Mouse (Mus musculus): Measurements from ENCODE around the gene Rab11a. TPM values are rescaled to one million over a fixed set of nuclear protein-coding genes. Genes with fewer than 3 reads are reported as not detected.

Gene Rab11a
- polyA plus RNA-seq, 2 experiments: 243 to 434 TPM

- Histone ChIP-seq H3K27me3 (ENCODE audit: control insufficient read depth, insufficient read depth, low read length) (no peaks in the 10 kb centered on the region), H3K4me3 (replicated peaks; ENCODE audit: low read length) (no peak overlapping the region), H3K36me3 (ENCODE audit: control insufficient read depth, insufficient read depth, low read length) (peaks cover 9% of the 10 kb centered on the region; the same call in 1 of the 2 replicates), H3K4me1 (ENCODE audit: control insufficient read depth, insufficient read depth, low read length) (no peaks in the 10 kb centered on the region), H3K4me2 (replicated peaks; ENCODE audit: low read depth, low read length, severe bottlenecking) (no peak overlapping the region), H3K9ac (ENCODE audit: low read depth, low read length, severe bottlenecking) (no peak overlapping the region), H3K27ac (replicated peaks; ENCODE audit: low read depth, low read length) (no peak overlapping the region), H3K9me3 (ENCODE audit: control insufficient read depth, low read length) (no peaks in the 10 kb centered on the region)
- ATAC-seq (ENCODE audit: low FRiP score, low read depth): no peak
- no peak for DNase-seq (ENCODE audit: low spot score)
- no peak for TF ChIP-seq POLR2A (IDR thresholded peaks at IDR 0.05; ENCODE audit: borderline replicate concordance, extremely low read depth, insufficient read depth, insufficient read length)
- 83% methylated on average over 1 of the region's 1 CpGs for WGBS
These were observed 42.3 kb downstream of the Rab11a start for GRCm38 (mm10) chr9:64695266-64695665.

- Histone ChIP-seq H3K4me2 (replicated peaks; ENCODE audit: low read depth, low read length, severe bottlenecking) (no peak overlapping the region), H3K27ac (replicated peaks; ENCODE audit: low read depth, low read length) (no peak overlapping the region), H3K36me3 (ENCODE audit: control insufficient read depth, insufficient read depth, low read length) (peaks cover 9% of the 10 kb centered on the region; the same call in 1 of the 2 replicates), H3K9me3 (ENCODE audit: control insufficient read depth, low read length) (no peaks in the 10 kb centered on the region), H3K4me1 (ENCODE audit: control insufficient read depth, insufficient read depth, low read length) (no peaks in the 10 kb centered on the region), H3K4me3 (replicated peaks; ENCODE audit: low read length) (no peak overlapping the region), H3K9ac (ENCODE audit: low read depth, low read length, severe bottlenecking) (no peak overlapping the region), H3K27me3 (ENCODE audit: control insufficient read depth, insufficient read depth, low read length) (no peaks in the 10 kb centered on the region)
- ATAC-seq (ENCODE audit: low FRiP score, low read depth) (no peak), DNase-seq (ENCODE audit: low spot score) (no peak)
- WGBS: 72% methylated on average over 2 of the region's 2 CpGs
- no peak for TF ChIP-seq POLR2A (IDR thresholded peaks at IDR 0.05; ENCODE audit: borderline replicate concordance, extremely low read depth, insufficient read depth, insufficient read length)
These were observed 44.5 kb downstream of the Rab11a start for GRCm38 (mm10) chr9:64693094-64693493.

- Histone ChIP-seq H3K9me3 (ENCODE audit: control insufficient read depth, low read length) (no peaks in the 10 kb centered on the region), H3K4me3 (replicated peaks; ENCODE audit: low read length) (no peak overlapping the region), H3K36me3 (ENCODE audit: control insufficient read depth, insufficient read depth, low read length) (peaks cover 9% of the 10 kb centered on the region; the same call in 1 of the 2 replicates), H3K4me2 (replicated peaks; ENCODE audit: low read depth, low read length, severe bottlenecking) (no peak overlapping the region), H3K9ac (ENCODE audit: low read depth, low read length, severe bottlenecking) (no peak overlapping the region), H3K27me3 (ENCODE audit: control insufficient read depth, insufficient read depth, low read length) (no peaks in the 10 kb centered on the region), H3K27ac (replicated peaks; ENCODE audit: low read depth, low read length) (no peak overlapping the region), H3K4me1 (ENCODE audit: control insufficient read depth, insufficient read depth, low read length) (no peaks in the 10 kb centered on the region)
- no peak for TF ChIP-seq POLR2A (IDR thresholded peaks at IDR 0.05; ENCODE audit: borderline replicate concordance, extremely low read depth, insufficient read depth, insufficient read length)
- peak; percentile 76 for ATAC-seq (ENCODE audit: low FRiP score, low read depth)
- WGBS: 5% methylated on average over 7 of the region's 7 CpGs
- peak; percentile 35 for DNase-seq (ENCODE audit: low spot score)
These were observed 46.4 kb downstream of the Rab11a start for GRCm38 (mm10) chr9:64691176-64691575.

GRCm38 (mm10) chr9:64690771-64691170 lies 46.8 kb downstream of the Rab11a start:
- H3K27ac ChIP-seq (replicated peaks; ENCODE audit: low read depth, low read length): no peak overlapping the region
- H3K4me1 ChIP-seq (ENCODE audit: control insufficient read depth, insufficient read depth, low read length): no peaks in the 10 kb centered on the region
- 83% methylated on average over 2 of the region's 2 CpGs for WGBS
- no peak for ATAC-seq (ENCODE audit: low FRiP score, low read depth)
- H3K4me2 ChIP-seq (replicated peaks; ENCODE audit: low read depth, low read length, severe bottlenecking): no peak overlapping the region
- no peak overlapping the region for H3K9ac ChIP-seq (ENCODE audit: low read depth, low read length, severe bottlenecking)
- H3K36me3 ChIP-seq (ENCODE audit: control insufficient read depth, insufficient read depth, low read length): 0 out of 2 replicates have a peak, but pooled peaks cover 9% of the 10 kb centered on the region
- H3K4me3 ChIP-seq (replicated peaks; ENCODE audit: low read length): no peak overlapping the region
- DNase-seq (ENCODE audit: low spot score): no peak
- H3K27me3 ChIP-seq (ENCODE audit: control insufficient read depth, insufficient read depth, low read length): no peaks in the 10 kb centered on the region
- no peaks in the 10 kb centered on the region for H3K9me3 ChIP-seq (ENCODE audit: control insufficient read depth, low read length)
- no peak for TF ChIP-seq POLR2A (IDR thresholded peaks at IDR 0.05; ENCODE audit: borderline replicate concordance, extremely low read depth, insufficient read depth, insufficient read length)

- Histone ChIP-seq H3K4me3 (replicated peaks; ENCODE audit: low read length) (no peak overlapping the region), H3K27ac (replicated peaks; ENCODE audit: low read depth, low read length) (no peak overlapping the region), H3K4me1 (ENCODE audit: control insufficient read depth, insufficient read depth, low read length) (no peaks in the 10 kb centered on the region), H3K4me2 (replicated peaks; ENCODE audit: low read depth, low read length, severe bottlenecking) (no peak overlapping the region), H3K27me3 (ENCODE audit: control insufficient read depth, insufficient read depth, low read length) (no peaks in the 10 kb centered on the region), H3K9me3 (ENCODE audit: control insufficient read depth, low read length) (no peaks in the 10 kb centered on the region), H3K36me3 (ENCODE audit: control insufficient read depth, insufficient read depth, low read length) (no peaks in the 10 kb centered on the region), H3K9ac (ENCODE audit: low read depth, low read length, severe bottlenecking) (no peak overlapping the region)
- 40% methylated on average over 1 of the region's 1 CpGs for WGBS
- no peak for DNase-seq (ENCODE audit: low spot score)
- TF ChIP-seq POLR2A (IDR thresholded peaks at IDR 0.05; ENCODE audit: borderline replicate concordance, extremely low read depth, insufficient read depth, insufficient read length): no peak
- ATAC-seq (ENCODE audit: low FRiP score, low read depth): no peak
These were observed 49.6 kb downstream of the Rab11a start for GRCm38 (mm10) chr9:64688015-64688394.
